Mouse (Mus musculus): ENCODE measurements at regions not wholly inside any gene's neighbourhood (a gene's known extent, or its start where the extent isn't known, plus 50 kb on each side); places are given as distances from the start of the nearest gene placed in this dataset.
A peak's percentile ranks its signal among the peaks of the same experiment; 100 is the strongest.

- DNase-seq (ENCODE audit: low read depth, low spot score), result no peak
Measured at GRCm38 (mm10) chr16:78156876-78157232, 144.4 kb upstream of the Cxadr start.

GRCm38 (mm10) chr16:78156138-78156875 lies 145.0 kb upstream of the Cxadr start:
- peak; percentile 48 for DNase-seq (ENCODE audit: low read depth, low spot score)

- no peak for DNase-seq (ENCODE audit: low read depth, low spot score)
Measured at GRCm38 (mm10) chr16:78153899-78154605, 147.2 kb upstream of the Cxadr start.

GRCm38 (mm10) chr16:78144146-78144545 lies 157.1 kb upstream of the Cxadr start:
- no peak for DNase-seq (ENCODE audit: low read depth, low spot score)

GRCm38 (mm10) chr16:78135501-78135900 lies 165.8 kb upstream of the Cxadr start:
- no peak for DNase-seq (ENCODE audit: low read depth, low spot score)

GRCm38 (mm10) chr16:78134531-78134930 lies 166.8 kb upstream of the Cxadr start:
- no peak for DNase-seq (ENCODE audit: low read depth, low spot score)

- no peak for DNase-seq (ENCODE audit: low read depth, low spot score)
Measured at GRCm38 (mm10) chr16:78121668-78122067, 179.6 kb upstream of the Cxadr start.

- DNase-seq (ENCODE audit: low read depth, low spot score), result no peak
Measured at GRCm38 (mm10) chr16:78120346-78120899, 180.9 kb upstream of the Cxadr start.

GRCm38 (mm10) chr16:78104246-78104645 lies 197.0 kb upstream of the Cxadr start:
- DNase-seq (ENCODE audit: low read depth, low spot score), result no peak

GRCm38 (mm10) chr16:78101415-78102326 lies 199.6 kb upstream of the Cxadr start:
- DNase-seq (ENCODE audit: low read depth, low spot score), result peak; percentile 42

- no peak for DNase-seq (ENCODE audit: low read depth, low spot score)
Measured at GRCm38 (mm10) chr16:78099842-78100241, 201.4 kb upstream of the Cxadr start.

- no peak for DNase-seq (ENCODE audit: low read depth, low spot score)
Measured at GRCm38 (mm10) chr16:78099114-78099513, 202.2 kb upstream of the Cxadr start.

GRCm38 (mm10) chr16:78098555-78098954 lies 202.7 kb upstream of the Cxadr start:
- DNase-seq (ENCODE audit: low read depth, low spot score), result no peak

- DNase-seq (ENCODE audit: low read depth, low spot score), result no peak
Measured at GRCm38 (mm10) chr16:78096571-78096970, 204.7 kb upstream of the Cxadr start.

GRCm38 (mm10) chr16:78090155-78090554 lies 211.1 kb upstream of the Cxadr start:
- no peak for DNase-seq (ENCODE audit: low read depth, low spot score)

- DNase-seq (ENCODE audit: low read depth, low spot score), result no peak
Measured at GRCm38 (mm10) chr16:78067532-78068118, 233.7 kb upstream of the Cxadr start.

GRCm38 (mm10) chr16:78060516-78060915 lies 240.8 kb upstream of the Cxadr start:
- DNase-seq (ENCODE audit: low read depth, low spot score), result no peak

- peak; percentile 35 for DNase-seq (ENCODE audit: low read depth, low spot score)
Measured at GRCm38 (mm10) chr16:78057549-78057948, 243.7 kb upstream of the Cxadr start.

GRCm38 (mm10) chr16:78052133-78052532 lies 249.2 kb upstream of the Cxadr start:
- DNase-seq (ENCODE audit: low read depth, low spot score), result no peak

- DNase-seq (ENCODE audit: low read depth, low spot score), result peak; percentile 25
Measured at GRCm38 (mm10) chr16:78040149-78040920, 261.0 kb upstream of the Cxadr start.

Measured in mesoderm, embryonic 11.5 days (tissue).